Mouse (Mus musculus) small intestine, adult 2 months (tissue): ENCODE data around the gene Gm21915. TPM values are rescaled to one million over a fixed set of nuclear protein-coding genes. Genes with fewer than 3 reads are reported as not detected.
A peak's percentile ranks its signal among the peaks of the same experiment; 100 is the strongest.

Experiments used
- H3K27ac ChIP-seq: fragments of 200-500 bp; 2 replicates; pipeline ENCODE4 v1.5.1; 2012; ENCODE audit warnings: low read depth, low read length, control low read depth, inconsistent platforms; ENCODE audit not compliant: insufficient read depth
- H3K27me3 ChIP-seq: fragments of 200-500 bp; 2 replicates; pipeline ENCODE4 v1.6.1; 2012; ENCODE audit warnings: mild to moderate bottlenecking, moderate library complexity, low read length, inconsistent platforms; ENCODE audit not compliant: control insufficient read depth, insufficient read depth
- H3K36me3 ChIP-seq: fragments of 200-500 bp; 2 replicates; pipeline ENCODE4 v1.6.1; 2012; ENCODE audit warnings: mild to moderate bottlenecking, low read length, control low read depth, inconsistent platforms; ENCODE audit not compliant: control insufficient read depth, insufficient read depth
- H3K4me1 ChIP-seq: fragments of 200-500 bp; 2 replicates; pipeline ENCODE4 v1.6.1; 2012; ENCODE audit warnings: low read length, inconsistent platforms, mixed read lengths; ENCODE audit not compliant: control insufficient read depth, insufficient read depth, insufficient read length
- H3K4me3 ChIP-seq: fragments of 200-500 bp; 2 replicates; pipeline ENCODE4 v1.5.1; 2012; ENCODE audit warnings: low read depth, mild to moderate bottlenecking, control low read depth, inconsistent platforms, low read length, moderate library complexity
- CTCF ChIP-seq: fragments of 200-500 bp; IDR thresholded peaks from 2 replicates; pipeline ENCODE4 v1.5.1; 2012; ENCODE audit warnings: low read depth, mild to moderate bottlenecking, control low read depth, inconsistent platforms, low read length, moderate library complexity, mixed read lengths; ENCODE audit not compliant: insufficient replicate concordance, insufficient read length; ENCODE audit errors: extremely low read depth
- POLR2A ChIP-seq: fragments of 200-500 bp; IDR thresholded peaks from 2 replicates; pipeline ENCODE4 v1.6.1; 2012; ENCODE audit warnings: low read depth, mild to moderate bottlenecking, control low read depth, inconsistent platforms, low read length, moderate library complexity
- WGBS: fragments of 180-500 bp; shearing (Covaris S2); methylation state at CpG from one replicate; pipeline ENCODE4 v1.1.7; 2018; 5-methylcytosine and 5-hydroxymethylcytosine counted together
- polyA plus RNA-seq: library from polyadenylated mRNA; depleted of rRNA; stranded (reverse); fragments of >200 nt; gene quantifications from 2 replicates; pipeline ENCODE4 v1.2.3, GENCODE M21; 2012

The Gm21915 gene
- polyA plus RNA-seq, 1 experiment = not detected

- Histone ChIP-seq H3K36me3 (no peaks in the 10 kb centered on the region), H3K4me1 (peaks cover 3% of the 10 kb centered on the region; the same call in 1 of the 2 replicates), H3K27me3 (no peaks in the 10 kb centered on the region), H3K4me3 (no peak overlapping the region), H3K27ac (no peak overlapping the region)
- WGBS = 57% methylated on average over 13 of the region's 13 CpGs
- no peak for TF ChIP-seq POLR2A
- TF ChIP-seq CTCF = no peak
These were observed 41.0 kb upstream of the Gm21915 start for GRCm38 (mm10) chr9:40629441-40629840.

- Histone ChIP-seq H3K4me1 (peaks cover 3% of the 10 kb centered on the region; the same call in 1 of the 2 replicates), H3K27me3 (no peaks in the 10 kb centered on the region), H3K36me3 (no peaks in the 10 kb centered on the region), H3K27ac (peak overlapping the region; percentile 46), H3K4me3 (no peak overlapping the region)
- 48% methylated on average over 6 of the region's 6 CpGs for WGBS
- TF ChIP-seq CTCF (no peak), POLR2A (no peak)
These were observed 39.3 kb upstream of the Gm21915 start for GRCm38 (mm10) chr9:40631101-40631500.

GRCm38 (mm10) chr9:40631505-40631904, 38.9 kb upstream of the Gm21915 start:
- WGBS = 77% methylated on average over 10 of the region's 10 CpGs
- peaks cover 3% of the 10 kb centered on the region; the same call in 1 of the 2 replicates for H3K4me1 ChIP-seq
- H3K27me3 ChIP-seq = no peaks in the 10 kb centered on the region
- TF ChIP-seq CTCF (no peak), POLR2A (no peak)
- no peaks in the 10 kb centered on the region for H3K36me3 ChIP-seq
- no peak overlapping the region for H3K4me3 ChIP-seq
- H3K27ac ChIP-seq = peak overlapping the region; percentile 46; the same call in 1 of the 2 replicates

GRCm38 (mm10) chr9:40636054-40636453, 34.4 kb upstream of the Gm21915 start:
- H3K27me3 ChIP-seq = no peaks in the 10 kb centered on the region
- TF ChIP-seq POLR2A = no peak
- peak; percentile 84; the same call in 1 of the 2 replicates for TF ChIP-seq CTCF
- H3K36me3 ChIP-seq = no peaks in the 10 kb centered on the region
- no peak overlapping the region for H3K4me3 ChIP-seq
- WGBS = 2% methylated on average over 2 of the region's 2 CpGs
- H3K4me1 ChIP-seq = peaks cover 8% of the 10 kb centered on the region
- H3K27ac ChIP-seq = no peak overlapping the region

- Histone ChIP-seq H3K36me3 (no peaks in the 10 kb centered on the region), H3K4me3 (peak overlapping the region; percentile 80), H3K27me3 (no peaks in the 10 kb centered on the region), H3K27ac (no peak overlapping the region), H3K4me1 (peaks cover 5% of the 10 kb centered on the region)
- no peak for TF ChIP-seq POLR2A
- TF ChIP-seq CTCF = no peak
- WGBS = 43% methylated on average over 8 of the region's 8 CpGs
These were observed 32.6 kb upstream of the Gm21915 start for GRCm38 (mm10) chr9:40637705-40638393.

- Histone ChIP-seq H3K4me3 (peak overlapping the region; percentile 80), H3K27me3 (no peaks in the 10 kb centered on the region), H3K27ac (no peak overlapping the region), H3K4me1 (peaks cover 5% of the 10 kb centered on the region), H3K36me3 (no peaks in the 10 kb centered on the region)
- TF ChIP-seq CTCF = no peak
- no peak for TF ChIP-seq POLR2A
- WGBS = 5% methylated on average over 14 of the region's 14 CpGs
These were observed 31.9 kb upstream of the Gm21915 start for GRCm38 (mm10) chr9:40638394-40639049.

- no peak overlapping the region for H3K4me3 ChIP-seq
- 76% methylated on average over 10 of the region's 10 CpGs for WGBS
- no peaks in the 10 kb centered on the region for H3K27me3 ChIP-seq
- H3K4me1 ChIP-seq = peaks cover 5% of the 10 kb centered on the region
- TF ChIP-seq POLR2A = no peak
- no peak for TF ChIP-seq CTCF
- no peaks in the 10 kb centered on the region for H3K36me3 ChIP-seq
- H3K27ac ChIP-seq = no peak overlapping the region
These were observed 30.8 kb upstream of the Gm21915 start for GRCm38 (mm10) chr9:40639536-40640187.
